Mouse (Mus musculus): ENCODE measurements around the gene Chad. TPM values are rescaled to one million over a fixed set of nuclear protein-coding genes. Genes with fewer than 3 reads are reported as not detected.

Chad gene
- total RNA-seq (2022), result under 1 TPM in 1 of 4 experiments, not detected in 3; 0.21 TPM

- no peak for DNase-seq
These were observed at the start of gene Chad for GRCm38 (mm10) chr11:94564437-94565150. Gene Chad, plus strand, starts transcription at chr11:94565047.

DNA sequence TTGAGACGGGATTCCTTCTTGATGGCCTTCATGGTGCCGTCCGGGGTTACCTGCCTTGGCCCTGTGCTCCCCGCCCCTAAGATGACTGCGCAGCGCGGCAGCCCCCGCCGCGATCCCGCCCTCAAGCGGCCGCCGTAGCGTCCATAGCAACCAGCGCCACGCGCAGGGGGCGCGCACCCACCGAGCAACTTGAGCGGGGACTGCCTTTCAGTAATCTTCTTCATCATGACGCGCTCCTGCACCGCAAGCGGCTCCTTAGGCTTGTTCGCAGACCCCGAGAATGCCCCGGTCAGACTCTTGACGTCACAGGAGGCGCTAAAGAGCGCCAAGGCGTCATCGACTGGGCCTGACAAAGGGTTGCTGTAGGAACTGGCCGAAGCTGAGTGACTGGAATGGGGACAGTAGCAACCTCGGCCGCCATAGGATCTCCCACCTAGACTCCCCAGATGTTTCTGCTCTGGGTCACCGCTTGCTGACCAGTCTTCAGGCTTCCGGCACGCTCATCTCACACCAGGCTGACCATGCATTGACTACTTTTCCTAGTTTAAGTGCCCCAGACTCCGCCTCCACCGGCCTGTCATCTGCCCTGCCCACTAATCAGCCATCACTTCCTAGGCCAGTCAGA, 43.5 kb upstream of the Chad start, which contains the start of gene Mycbpap:
Gene Mycbpap, minus strand, starts transcription at position 524 of the 625 bp plus-strand sequence.
- peak; percentile 59 for DNase-seq

GRCm38 (mm10) chr11:94526171-94526879, 38.5 kb upstream of the Chad start:
- no peak for DNase-seq

DNA sequence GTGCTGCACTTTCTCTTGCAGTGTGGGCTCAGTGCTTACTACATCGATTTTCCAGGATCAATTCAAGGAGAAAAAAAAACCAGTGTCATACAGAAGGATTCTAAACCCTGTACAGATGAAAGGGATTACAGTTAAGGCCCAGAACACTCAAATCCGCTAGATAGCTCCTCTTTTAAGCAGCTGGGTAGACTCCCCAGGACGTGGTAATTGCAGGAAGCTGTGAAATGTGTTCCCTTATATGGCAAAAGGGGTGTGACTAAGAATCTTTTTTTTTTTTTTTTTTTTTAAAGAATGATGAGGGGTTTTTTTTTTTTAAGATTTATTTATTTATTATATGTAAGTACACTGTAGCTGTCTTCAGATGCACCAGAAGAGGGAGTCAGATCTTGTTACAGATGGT, 36.0 kb upstream of the Chad start:
- DNase-seq, result no peak

DNA sequence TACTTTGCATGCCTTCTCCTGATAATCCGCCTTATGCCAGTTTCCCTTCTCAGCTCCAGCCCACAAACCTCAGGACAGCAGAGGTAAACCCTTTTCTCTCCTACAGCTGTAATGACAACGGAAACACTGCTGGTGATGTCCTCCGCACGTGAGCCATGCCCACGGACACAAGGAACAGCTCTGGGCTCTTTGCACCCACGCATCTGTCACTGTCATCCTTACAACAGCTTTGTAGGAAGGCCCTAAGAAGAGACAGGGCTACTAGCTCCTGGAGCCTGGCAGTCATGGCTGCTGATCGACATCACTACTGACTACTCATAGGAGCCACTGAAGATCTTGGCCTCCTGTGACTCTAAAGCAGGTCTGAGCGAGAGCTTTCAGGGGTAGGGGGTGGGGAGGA, 31.7 kb upstream of the Chad start:
- no peak for DNase-seq

DNA sequence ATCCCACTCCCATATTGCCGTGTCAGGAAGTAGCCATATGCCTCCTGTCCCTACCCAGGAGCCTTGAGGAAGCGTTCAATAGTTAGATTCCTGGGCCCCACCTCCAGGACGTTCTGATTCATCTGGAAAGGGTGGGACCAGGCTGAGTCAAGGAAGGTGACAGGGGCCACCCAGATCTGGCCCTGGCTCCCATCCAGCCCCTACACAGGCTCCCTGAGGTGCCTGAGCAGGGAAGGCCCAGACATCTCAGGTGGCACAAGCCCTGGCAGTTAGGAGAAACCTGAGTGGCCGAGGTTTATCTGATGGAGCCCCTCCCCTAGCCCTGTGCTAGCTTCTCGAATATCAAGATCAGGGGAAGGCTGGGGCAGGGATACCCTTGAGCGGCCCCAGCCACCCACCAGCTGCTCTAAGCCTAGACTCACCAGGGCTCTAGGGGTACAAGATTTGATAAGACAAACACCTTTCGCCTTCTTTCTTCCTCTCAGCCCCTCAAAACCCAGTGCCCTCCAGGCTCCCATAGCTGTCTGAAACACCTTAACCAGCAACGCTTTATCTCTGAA, 26.0 kb upstream of the Chad start:
- DNase-seq, result no peak

GRCm38 (mm10) chr11:94539761-94540160, 25.1 kb upstream of the Chad start:
- DNase-seq, result no peak

- no peak for DNase-seq
These were observed 22.4 kb upstream of the Chad start for GRCm38 (mm10) chr11:94542400-94542799.

GRCm38 (mm10) chr11:94543344-94543743, 21.5 kb upstream of the Chad start:
- DNase-seq, result no peak

DNA sequence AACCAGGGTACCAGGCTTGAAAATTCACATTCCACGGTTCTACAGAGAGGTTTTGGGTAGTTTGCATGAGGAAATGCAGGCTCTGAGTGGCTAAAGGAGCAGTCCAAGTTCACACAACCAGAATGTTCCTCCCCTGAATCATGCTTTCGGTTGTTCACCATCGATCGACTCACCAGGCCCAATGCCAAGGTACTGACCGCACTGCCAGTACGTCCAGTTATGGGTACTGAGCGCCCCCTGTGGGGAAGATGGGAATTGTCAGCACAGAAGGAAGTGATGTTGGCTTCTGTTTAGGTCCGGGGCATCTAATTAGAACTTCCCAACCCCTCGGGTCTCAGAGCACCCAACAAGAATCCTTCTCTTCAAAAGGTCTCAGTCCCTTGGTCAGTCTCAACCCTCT, 20.9 kb upstream of the Chad start:
- peak; percentile 95 for DNase-seq

DNA sequence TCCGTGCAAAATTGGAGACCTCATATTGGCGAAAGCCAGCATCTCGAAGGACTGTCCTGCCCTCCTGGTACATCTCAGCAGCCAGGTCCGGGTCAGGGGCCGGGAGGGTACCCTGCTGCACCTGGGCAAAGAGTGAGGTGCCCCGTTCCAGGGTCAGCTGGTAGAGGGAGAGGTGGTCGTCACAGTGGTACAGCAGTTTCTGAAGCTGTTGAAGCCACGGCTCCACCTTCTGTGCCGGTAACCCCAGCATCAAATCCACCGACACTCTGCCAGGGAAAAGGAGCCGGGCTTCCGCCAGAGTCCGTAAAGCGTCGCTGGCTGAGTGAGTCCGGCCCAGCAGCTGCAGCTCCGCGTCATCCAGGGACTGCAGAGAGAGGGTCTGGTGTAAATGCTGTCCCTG, 20.4 kb upstream of the Chad start:
- DNase-seq, result no peak

DNA sequence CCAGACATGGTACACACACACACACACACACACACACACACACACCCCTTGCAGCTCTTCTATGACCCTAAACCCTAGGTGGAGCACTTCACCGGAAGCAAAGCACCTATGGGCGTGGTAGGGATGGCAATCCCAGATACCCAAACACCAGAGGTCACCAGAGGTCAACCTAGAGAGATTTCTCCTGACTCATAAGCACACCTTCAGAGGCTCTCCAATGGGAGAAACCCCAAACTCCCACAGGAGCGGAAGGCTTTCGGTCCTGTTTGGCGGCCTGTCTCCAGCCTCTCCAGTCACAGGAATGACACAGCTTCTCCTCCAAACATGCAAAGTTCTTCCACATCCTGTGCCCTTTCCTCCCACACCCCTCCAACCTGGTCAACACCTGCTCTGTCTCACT, 18.5 kb upstream of the Chad start:
- DNase-seq, result no peak

- DNase-seq, result no peak
These were observed 17.6 kb upstream of the Chad start for GRCm38 (mm10) chr11:94547271-94547670.

GRCm38 (mm10) chr11:94548041-94548784, 16.6 kb upstream of the Chad start:
- peak; percentile 64 for DNase-seq

- peak; percentile 93 for DNase-seq
These were observed 15.8 kb upstream of the Chad start, which contains the start of gene Rsad1 for GRCm38 (mm10) chr11:94548888-94549690. Gene Rsad1, minus strand, starts transcription at chr11:94549255.

- DNase-seq, result no peak
These were observed 15.0 kb upstream of the Chad start for GRCm38 (mm10) chr11:94549691-94550441.

GRCm38 (mm10) chr11:94550442-94550744, 14.5 kb upstream of the Chad start:
- DNase-seq, result no peak

GRCm38 (mm10) chr11:94558226-94558625, 6.6 kb upstream of the Chad start:
- no peak for DNase-seq

DNA sequence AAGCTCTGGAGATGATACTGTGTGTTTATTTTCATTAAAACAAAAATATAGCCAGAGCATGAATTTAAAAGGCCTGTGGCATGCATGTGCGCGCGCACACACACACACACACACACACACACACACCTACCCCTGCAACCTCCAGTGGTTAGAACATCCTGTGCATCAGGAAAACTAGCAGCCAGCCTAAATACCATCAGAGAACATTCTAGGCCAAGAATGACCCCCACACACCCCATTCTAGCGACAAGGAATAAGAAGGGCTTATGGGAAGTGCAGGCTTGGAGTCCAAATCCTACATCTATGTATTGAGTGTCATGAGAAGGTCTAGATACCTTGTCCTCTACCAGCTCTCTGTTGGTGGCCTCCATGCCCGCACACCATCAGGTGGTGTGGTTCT, 1.5 kb upstream of the Chad start:
- no peak for DNase-seq

GRCm38 (mm10) chr11:94563821-94564220, 1.0 kb upstream of the Chad start:
- no peak for DNase-seq

DNA sequence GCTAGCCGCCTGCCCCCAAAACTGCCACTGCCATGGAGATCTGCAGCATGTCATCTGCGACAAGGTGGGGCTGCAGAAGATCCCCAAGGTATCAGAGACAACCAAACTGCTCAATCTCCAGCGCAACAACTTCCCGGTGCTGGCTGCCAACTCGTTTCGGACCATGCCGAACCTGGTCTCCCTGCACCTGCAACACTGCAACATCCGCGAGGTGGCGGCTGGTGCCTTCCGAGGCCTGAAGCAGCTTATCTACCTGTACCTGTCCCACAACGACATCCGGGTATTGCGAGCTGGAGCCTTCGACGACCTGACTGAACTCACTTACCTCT, 268 bp downstream of the Chad start:
- DNase-seq, result no peak

Data from adrenal gland, adult 8-10 months (tissue).